Mouse (Mus musculus) liver (tissue): ENCODE results near the gene Bglap3.

Source experiments
- DNase-seq: peaks from one replicate; pipeline ENCODE4 v3.0.0-alpha.2; 2020; ENCODE audit warnings: mixed read lengths

Gene Bglap3

GRCm38 (mm10) chr3:88334029-88334658 is 38.4 kb downstream of the Bglap3 start:
- peak; percentile 80 for DNase-seq

GRCm38 (mm10) chr3:88331282-88331681 is 41.3 kb downstream of the Bglap3 start:
- peak; percentile 78 for DNase-seq

DNA sequence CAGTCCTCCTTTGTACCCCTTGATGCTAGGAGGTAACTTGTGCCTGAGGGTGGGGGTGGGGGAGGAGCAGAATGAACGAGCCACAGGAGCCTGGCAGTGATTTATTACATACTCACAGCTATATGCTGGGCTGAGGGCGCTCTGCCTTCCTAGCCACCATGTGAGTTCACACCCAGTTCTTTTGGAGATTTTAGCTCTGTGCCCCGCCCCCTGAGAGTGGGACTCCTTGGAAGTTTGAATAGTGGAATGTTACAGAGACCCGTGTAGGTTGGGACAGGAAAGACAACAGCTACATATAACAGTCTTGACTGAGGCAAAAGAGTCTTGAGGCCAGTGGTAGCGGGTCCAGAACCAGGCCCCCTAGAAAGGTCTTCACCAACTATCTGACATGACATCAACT is 43.6 kb downstream of the Bglap3 start:
- no peak for DNase-seq

DNA sequence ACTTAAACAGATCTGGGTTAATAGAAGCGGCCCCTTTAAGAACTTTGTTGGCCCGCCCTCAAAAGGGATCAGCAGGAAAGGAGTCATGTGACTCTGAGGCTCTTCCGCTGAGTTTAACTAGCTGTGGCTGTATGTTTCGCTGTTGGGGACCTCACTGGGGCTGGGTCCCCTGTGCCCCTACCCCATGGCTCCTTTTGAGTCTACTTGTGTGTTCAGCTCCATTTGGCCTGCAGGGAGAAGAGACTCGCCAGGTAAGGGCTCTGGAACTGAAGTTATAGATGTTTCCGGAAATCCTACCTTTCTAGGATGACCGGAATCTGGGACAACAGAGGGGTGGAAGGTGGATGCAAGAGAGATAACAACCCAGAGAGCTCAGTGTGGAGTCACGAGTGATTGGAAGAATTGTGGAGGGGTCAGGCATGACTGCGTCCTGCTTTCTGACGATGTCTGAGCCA is 47.6 kb downstream of the Bglap3 start, which contains the start of gene Glmp:
Gene Glmp, plus strand, starts transcription at position 73 of the 455 bp plus-strand sequence.
- DNase-seq = peak; percentile 66
